Mouse (Mus musculus) liver, postnatal 0 days (tissue): ENCODE measurements around the gene Dstn.

ENCODE experiments used
- CTCF ChIP-seq: sonication (generic); IDR thresholded peaks from 2 replicates; pipeline ENCODE4 v1.5.1; 2016; ENCODE audit warnings: antibody characterized with exemption, low read depth
- EP300 ChIP-seq: IDR thresholded peaks from 2 replicates; pipeline ENCODE4 v1.6.1; 2016; ENCODE audit warnings: antibody characterized with exemption, low read depth, mild to moderate bottlenecking

DNA sequence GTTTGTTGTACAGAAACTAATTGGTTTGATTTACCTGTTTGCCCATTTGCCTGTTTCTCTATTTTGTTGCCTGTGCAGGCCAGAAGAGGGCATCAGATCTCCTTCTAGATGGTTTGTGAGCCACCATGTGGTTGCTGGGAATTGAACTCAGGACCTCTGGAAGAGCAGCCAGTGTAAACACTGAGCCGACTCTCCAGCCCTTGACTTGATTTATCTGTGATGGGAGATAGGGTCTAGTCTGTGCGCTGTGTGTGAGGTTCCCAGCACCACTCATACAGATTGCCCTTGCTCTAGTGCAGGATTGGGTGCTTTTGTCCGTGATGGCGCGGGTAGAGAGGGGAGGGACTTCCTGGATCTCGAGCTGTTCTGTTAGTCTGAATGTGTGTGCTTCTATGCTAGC, 10.7 kb downstream of the Dstn start:
- TF ChIP-seq EP300 (no peak), CTCF (peak; percentile 29)
